Comparison of ENCODE assay signal across 8 mouse cellular contexts in the genomic region with DNA sequence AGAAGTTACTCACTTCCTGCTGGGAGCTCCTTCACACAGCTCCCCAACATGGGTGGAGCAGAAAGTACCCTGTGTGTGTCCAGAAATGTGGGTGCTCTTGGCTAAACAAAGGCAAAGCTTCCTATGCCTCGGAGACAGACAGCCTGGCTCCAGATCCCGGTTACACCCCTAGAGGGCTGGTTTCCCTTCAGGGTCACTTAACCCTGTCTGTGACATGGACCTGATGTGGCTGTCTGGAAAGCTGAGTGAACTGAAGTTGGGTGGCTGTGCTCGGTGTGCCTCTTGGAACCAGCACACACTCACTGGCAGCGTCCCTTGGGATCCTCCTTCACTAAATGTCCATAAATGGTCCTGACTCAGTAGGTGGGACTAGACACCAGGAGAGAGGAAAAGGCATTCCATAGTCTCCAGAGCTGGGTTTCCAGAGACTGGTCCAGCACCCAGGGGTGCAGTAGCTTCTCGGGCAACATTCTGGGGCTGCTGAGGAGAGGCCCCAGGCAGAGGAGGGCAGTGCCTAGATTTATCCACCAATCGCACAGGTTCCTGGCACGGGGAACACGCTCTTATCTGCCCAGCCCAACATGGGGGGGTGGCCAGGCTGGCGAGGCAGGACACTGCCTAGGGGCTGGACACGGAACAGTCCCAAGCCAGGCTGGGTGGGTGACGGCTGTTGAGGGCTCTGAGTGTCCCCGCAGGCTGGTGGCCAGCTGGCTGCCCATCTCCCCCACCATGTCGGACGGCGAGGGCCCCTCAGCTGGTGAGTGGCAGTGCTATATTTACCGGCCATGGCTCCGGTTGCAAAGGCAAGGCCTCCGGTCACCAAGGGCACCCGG. TPM values are rescaled to one million over a fixed set of nuclear protein-coding genes. Genes with fewer than 3 reads are reported as not detected.
DNase-seq lines count a peak whose midpoint lies in the region; ATAC-seq and TF ChIP-seq lines count a peak whose summit lies in the region.

A gene (plus strand): TSS at position 362 of the 833 bp plus-strand sequence.

- peak within 1 kb of the TSS; percentile 80 for H3K27ac ChIP-seq in left cerebral cortex, adult 2 months
- no peak within 1 kb of the TSS for H3K27ac ChIP-seq in forebrain, embryonic 14.5 days (ENCODE audit: low read depth, low read length)

- DNase-seq in left cerebral cortex, adult 2 months (ENCODE audit: extremely low spot score in 1 of 2, low spot score in 2 of 2), result no peak
- no peak for DNase-seq in left cerebral cortex, adult 11 months (ENCODE audit: low spot score)
- no peak for DNase-seq in forebrain, embryonic 14.5 days (ENCODE audit: low spot score)
- peak; percentile 59 to 70 for DNase-seq in heart, postnatal 36 days
- DNase-seq in layer of hippocampus, postnatal 14 days (ENCODE audit: low spot score in 2 of 2), result no peak
- DNase-seq in lung, postnatal 25 days (ENCODE audit: low spot score), result peak; percentile 84
- DNase-seq in thymus, postnatal 4 days, result no peak
- no peak for DNase-seq in cerebellum, postnatal 4 days (ENCODE audit: low spot score in 2 of 2)

- intact Hi-C loops in left cerebral cortex, adult 2 months (cut with DNase I), result no loop called here
- intact Hi-C loops in heart, postnatal 36 days (cut with DNase I), result loop anchor here (1.0 kb wide), 1 partner anchor 21 kb away; no protein-coding TSS in a partner anchor

- WGBS in forebrain, embryonic 14.5 days, result 83% methylated on average over 19 of the region's 19 CpGs

- H3K4me3 ChIP-seq in left cerebral cortex, adult 2 months, result peak within 1 kb of the TSS; percentile 36
- no peak within 1 kb of the TSS for H3K4me3 ChIP-seq in forebrain, embryonic 14.5 days (ENCODE audit: low read depth, low read length)

- H3K4me2 ChIP-seq in forebrain, embryonic 14.5 days (ENCODE audit: low read length), result no peak within 1 kb of the TSS

- H3K36me3 ChIP-seq in forebrain, embryonic 14.5 days (ENCODE audit: control insufficient read depth, insufficient read depth, low read length), result no peaks in the 10 kb centered on the region

- ATAC-seq in forebrain, embryonic 14.5 days, result no peak

- no peaks in the 10 kb centered on the region for H3K9me3 ChIP-seq in forebrain, embryonic 14.5 days (replicated peaks; ENCODE audit: control insufficient read depth, low read length)

- TF ChIP-seq CTCF in left cerebral cortex, adult 2 months (IDR thresholded peaks at IDR 0.05), result peak; percentile 11; the same call in 1 of the 2 replicates

- no peaks in the 10 kb centered on the region for H3K4me1 ChIP-seq in forebrain, embryonic 14.5 days (ENCODE audit: control insufficient read depth, insufficient read depth, low read length)

- no peak within 1 kb of the TSS for H3K9ac ChIP-seq in forebrain, embryonic 14.5 days (ENCODE audit: low read length)

- H3K27me3 ChIP-seq in forebrain, embryonic 14.5 days (replicated peaks; ENCODE audit: control insufficient read depth, insufficient read depth, low read length), result no peaks in the 10 kb centered on the region

RNA-seq across cellular contexts. Expression of the gene that starts here (rescaled TPM):
- 10 to 100 TPM; 65.7 to 68.2 TPM for total RNA-seq in left cerebral cortex, adult 2 months (2021)
- polyA plus RNA-seq in forebrain, embryonic 14.5 days (2014; fragmentation: Nextera tagmentation; extraction: Ambion mirVana), result 52.2 and 57.1 TPM in 2 replicates
- total RNA-seq in heart, postnatal 36 days (2021), result 10 to 100 TPM; 74.3 to 87.1 TPM
- 10 to 100 TPM; 55.0 to 55.4 TPM for total RNA-seq in layer of hippocampus, postnatal 14 days (2021)

Comparison
In these comparisons a context has a peak if more than half of its experiments do, and no peak if none do; other contexts are left out.
1. DNase-seq: peak in heart, postnatal 36 days (2 of 2) and lung, postnatal 25 days (single experiment); none in left cerebral cortex, adult 2 months (0 of 2), left cerebral cortex, adult 11 months (single experiment), forebrain, embryonic 14.5 days (single experiment), layer of hippocampus, postnatal 14 days (0 of 2), thymus, postnatal 4 days (single experiment) and cerebellum, postnatal 4 days (0 of 2).